Mouse (Mus musculus) kidney, postnatal 0 days (tissue): ENCODE measurements at regions not wholly inside any gene's neighbourhood (a gene's known extent, or its start where the extent isn't known, plus 50 kb on each side); places are given as distances from the start of the nearest gene placed in this dataset.

Source experiments
- ATAC-seq: fragments of 200-750 bp; cut with Nextera tagmentation; replicated peaks from 2 replicates; pipeline ENCODE4 v1.8.0; 2017; ENCODE audit warnings: low read depth, moderate number of reproducible peaks, moderate TSS enrichment, moderate library complexity; ENCODE audit not compliant: low FRiP score
- DNase-seq: peaks from one replicate; pipeline ENCODE4 v3.0.0-alpha.2; 2016; ENCODE audit warnings: low spot score
- H3K27ac ChIP-seq: fragments of 300-500 bp; sonication (generic); 2 replicates; pipeline ENCODE4 v1.5.1; 2014; ENCODE audit warnings: mild to moderate bottlenecking
- H3K27me3 ChIP-seq: fragments of 300-500 bp; sonication (generic); 2 replicates; pipeline ENCODE4 v1.6.1; 2014; ENCODE audit warnings: low read length, mixed read lengths; ENCODE audit not compliant: insufficient read depth
- H3K36me3 ChIP-seq: fragments of 300-500 bp; sonication (generic); 2 replicates; pipeline ENCODE4 v1.6.1; 2014; ENCODE audit warnings: low read length, mixed read lengths; ENCODE audit not compliant: insufficient read depth
- H3K4me1 ChIP-seq: fragments of 300-500 bp; sonication (generic); replicated peaks from 2 replicates; pipeline ENCODE4 v1.6.1; 2014; ENCODE audit warnings: antibody characterized with exemption, low read length, mixed read lengths; ENCODE audit not compliant: insufficient read depth
- H3K4me2 ChIP-seq: fragments of 300-500 bp; sonication (generic); 2 replicates; pipeline ENCODE4 v1.6.1; 2014; ENCODE audit warnings: mild to moderate bottlenecking, low read length, moderate library complexity, mixed read lengths
- H3K4me3 ChIP-seq: fragments of 300-500 bp; sonication (generic); replicated peaks from 2 replicates; pipeline ENCODE4 v1.5.1; 2014; ENCODE audit warnings: low read depth, low read length
- H3K9ac ChIP-seq: fragments of 300-500 bp; sonication (generic); 2 replicates; pipeline ENCODE4 v1.6.1; 2014; ENCODE audit warnings: low read depth, low read length
- H3K9me3 ChIP-seq: fragments of 300-500 bp; sonication (generic); replicated peaks from 2 replicates; pipeline ENCODE4 v1.6.1; 2016; ENCODE audit warnings: low read length, inconsistent platforms, mixed read lengths
- CTCF ChIP-seq: IDR thresholded peaks from 2 replicates; pipeline ENCODE4 v1.5.1; 2016; ENCODE audit warnings: antibody characterized with exemption, low read depth, mild to moderate bottlenecking, moderate library complexity
- WGBS: fragments of 180-500 bp; shearing (Covaris S2); extraction: QIAGEN DNeasy Blood & Tissue Kit; methylation state at CpG from one replicate; pipeline ENCODE4 v1.1.7; 2014; 5-methylcytosine and 5-hydroxymethylcytosine counted together

DNA sequence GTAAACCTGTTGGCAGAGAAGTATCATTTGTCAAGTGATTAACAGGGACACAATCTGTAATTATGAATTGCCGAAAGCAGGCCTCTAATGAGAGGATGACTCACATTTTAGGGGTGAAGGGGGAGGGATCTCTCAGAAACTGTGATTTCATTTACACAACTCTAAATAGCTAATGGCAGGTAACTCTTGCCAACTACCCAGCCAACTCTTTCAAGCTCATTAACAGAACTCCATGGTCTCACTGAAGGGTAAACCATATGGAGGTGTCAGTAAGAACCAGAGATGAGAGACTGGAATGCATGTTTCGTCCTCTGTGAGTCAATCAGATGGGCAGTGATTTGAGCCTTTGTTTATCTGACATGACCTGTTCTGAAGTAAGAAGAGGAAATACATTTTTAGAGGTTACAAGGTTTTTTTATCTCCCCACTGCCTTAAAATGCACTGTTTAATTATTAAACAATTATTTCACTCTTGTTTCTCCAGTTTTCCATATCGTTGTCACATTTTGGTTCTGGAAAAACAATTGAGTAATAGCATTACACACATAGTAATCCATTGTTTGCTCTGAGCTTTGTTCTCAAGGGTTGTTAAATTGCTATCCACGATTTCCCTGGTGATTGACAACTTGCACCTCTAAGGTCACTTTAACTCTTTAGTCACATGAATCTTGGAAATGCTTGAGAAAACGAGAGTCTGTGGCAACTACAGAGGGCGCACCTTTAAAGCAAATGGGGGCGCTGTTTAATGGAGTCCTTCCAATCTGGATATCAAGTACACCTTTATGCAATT is 451.5 kb downstream of the Gm43517 start:
- DNase-seq (no peak), ATAC-seq (no peak)
- no peak for TF ChIP-seq CTCF

DNA sequence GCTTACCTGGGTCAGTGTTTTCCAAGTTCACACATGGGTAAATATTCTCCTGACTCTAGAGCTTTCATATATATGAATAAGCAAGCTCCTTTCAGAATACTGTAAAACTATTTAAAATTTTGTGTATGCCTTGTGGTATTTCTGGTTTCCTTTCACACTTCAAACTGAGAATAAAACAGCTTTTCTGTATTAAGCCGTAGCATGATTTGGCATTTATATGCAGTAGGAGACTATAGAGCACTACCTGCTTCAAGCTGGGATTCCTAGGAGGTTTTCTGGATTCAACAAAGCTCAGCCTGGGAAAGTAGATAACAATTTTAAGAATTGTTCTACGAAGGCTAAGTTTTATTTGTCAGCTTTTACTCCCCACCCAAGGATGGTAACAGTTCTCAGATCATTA is 500.5 kb downstream of the Gm43517 start:
- Histone ChIP-seq H3K4me1 (no peaks in the 10 kb centered on the region), H3K4me3 (no peak overlapping the region), H3K27me3 (no peaks in the 10 kb centered on the region), H3K9ac (no peak overlapping the region), H3K9me3 (no peaks in the 10 kb centered on the region), H3K36me3 (no peaks in the 10 kb centered on the region), H3K27ac (no peak overlapping the region), H3K4me2 (no peak overlapping the region)
- WGBS = 89% methylated on average over 2 of the region's 2 CpGs
- no peak for DNase-seq
- ATAC-seq = no peak
- TF ChIP-seq CTCF = no peak

More for the DNA sequence above, 451.5 kb downstream of the Gm43517 start:
- Histone ChIP-seq H3K27me3 (no peaks in the 10 kb centered on the region), H3K9me3 (no peaks in the 10 kb centered on the region), H3K4me1 (no peaks in the 10 kb centered on the region), H3K36me3 (no peaks in the 10 kb centered on the region), H3K4me3 (no peak overlapping the region), H3K4me2 (no peak overlapping the region), H3K9ac (no peak overlapping the region), H3K27ac (no peak overlapping the region)
- 52% methylated on average over 7 of the region's 7 CpGs for WGBS

DNA sequence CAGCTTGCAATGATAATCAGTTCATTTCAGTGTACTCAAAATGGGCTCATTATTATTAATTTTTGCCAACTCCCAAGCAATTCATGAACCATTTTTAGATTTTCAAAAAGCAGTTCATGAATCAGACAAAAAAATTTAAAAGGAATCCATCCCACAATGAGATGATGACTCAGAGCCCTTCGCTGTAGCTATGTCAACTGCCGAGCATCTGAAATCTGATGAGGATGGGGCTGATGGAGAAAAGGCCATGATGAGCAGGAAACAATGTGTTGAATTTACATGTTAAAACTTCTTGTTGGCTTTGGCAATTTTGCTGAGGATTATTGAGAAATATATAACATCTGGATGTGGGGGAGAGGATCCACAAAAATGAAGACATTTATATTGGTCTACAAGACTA is 502.3 kb downstream of the Gm43517 start:
- no peaks in the 10 kb centered on the region for H3K27me3 ChIP-seq
- H3K4me2 ChIP-seq = no peak overlapping the region
- no peaks in the 10 kb centered on the region for H3K36me3 ChIP-seq
- TF ChIP-seq CTCF = no peak
- ATAC-seq (no peak), DNase-seq (no peak)
- 82% methylated on average over 2 of the region's 2 CpGs for WGBS
- H3K9me3 ChIP-seq = no peaks in the 10 kb centered on the region
- no peak overlapping the region for H3K27ac ChIP-seq
- no peak overlapping the region for H3K9ac ChIP-seq
- no peaks in the 10 kb centered on the region for H3K4me1 ChIP-seq
- H3K4me3 ChIP-seq = no peak overlapping the region

DNA sequence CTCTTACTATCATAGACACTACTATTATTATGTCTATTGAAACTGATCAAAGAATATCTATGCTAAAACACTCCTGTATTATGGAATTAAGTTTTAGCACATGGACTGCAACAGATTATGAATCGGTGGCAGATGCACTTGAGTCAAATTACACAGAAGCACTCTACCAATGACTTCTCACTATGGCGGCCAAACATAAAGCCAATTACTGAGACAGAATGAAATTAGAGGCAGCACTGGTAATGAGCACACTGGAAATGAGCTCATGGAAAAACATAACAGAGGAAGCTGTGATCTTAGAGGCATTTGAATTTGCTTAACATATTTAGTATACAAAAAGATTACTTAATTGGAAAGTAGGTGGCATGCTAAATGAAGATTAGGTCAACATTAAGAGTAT is 512.8 kb downstream of the Gm43517 start:
- no peak overlapping the region for H3K4me3 ChIP-seq
- 89% methylated on average over 2 of the region's 2 CpGs for WGBS
- no peak overlapping the region for H3K27ac ChIP-seq
- no peak overlapping the region for H3K4me2 ChIP-seq
- no peaks in the 10 kb centered on the region for H3K4me1 ChIP-seq
- H3K9ac ChIP-seq = no peak overlapping the region
- ATAC-seq (no peak), DNase-seq (no peak)
- TF ChIP-seq CTCF = no peak
- H3K9me3 ChIP-seq = no peaks in the 10 kb centered on the region
- no peaks in the 10 kb centered on the region for H3K27me3 ChIP-seq
- H3K36me3 ChIP-seq = no peaks in the 10 kb centered on the region

DNA sequence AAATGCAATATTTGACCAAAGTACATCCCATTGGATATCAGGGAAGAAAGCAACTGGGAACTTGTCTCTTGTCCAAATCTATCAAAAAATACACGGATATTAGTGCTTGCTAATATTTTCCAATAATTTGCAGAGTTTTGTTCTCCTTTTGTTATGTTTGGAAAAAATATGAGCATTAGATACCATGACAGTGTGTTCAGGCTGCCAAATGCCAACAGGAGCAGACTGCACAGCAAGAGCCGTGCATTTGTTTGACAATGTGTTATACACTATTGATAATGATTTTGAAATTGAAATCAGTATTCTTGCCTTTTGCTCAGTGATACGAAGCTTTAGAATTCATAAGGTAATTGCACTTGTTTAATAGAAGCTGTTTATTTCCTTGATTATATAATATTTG is 530.7 kb downstream of the Gm43517 start:
- Histone ChIP-seq H3K36me3 (no peaks in the 10 kb centered on the region), H3K9me3 (no peaks in the 10 kb centered on the region), H3K9ac (no peak overlapping the region), H3K27ac (no peak overlapping the region), H3K4me3 (no peak overlapping the region), H3K4me2 (no peak overlapping the region), H3K27me3 (no peaks in the 10 kb centered on the region), H3K4me1 (no peaks in the 10 kb centered on the region)
- DNase-seq (no peak), ATAC-seq (no peak)
- WGBS = 84% methylated on average over 3 of the region's 3 CpGs
- TF ChIP-seq CTCF = no peak

DNA sequence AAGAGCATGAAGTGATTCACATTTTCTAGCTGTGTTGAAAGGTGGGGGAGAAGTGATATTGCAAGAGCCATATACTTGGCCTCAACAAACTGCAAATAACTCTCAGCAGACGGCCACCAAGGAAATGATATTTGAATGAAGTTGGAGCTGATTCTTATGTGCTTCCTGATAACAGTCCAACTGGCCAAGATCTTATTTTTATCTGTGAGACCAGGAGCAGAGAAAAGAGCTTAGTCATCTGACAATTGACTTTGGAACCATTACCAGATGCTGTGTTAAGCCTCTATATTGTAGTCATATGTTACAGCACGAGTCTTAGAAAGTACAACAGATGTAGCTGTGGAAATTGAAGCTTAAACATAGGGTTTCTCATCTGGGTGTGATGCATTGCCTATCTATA is 536.6 kb downstream of the Gm43517 start:
- TF ChIP-seq CTCF = no peak
- no peaks in the 10 kb centered on the region for H3K36me3 ChIP-seq

DNA sequence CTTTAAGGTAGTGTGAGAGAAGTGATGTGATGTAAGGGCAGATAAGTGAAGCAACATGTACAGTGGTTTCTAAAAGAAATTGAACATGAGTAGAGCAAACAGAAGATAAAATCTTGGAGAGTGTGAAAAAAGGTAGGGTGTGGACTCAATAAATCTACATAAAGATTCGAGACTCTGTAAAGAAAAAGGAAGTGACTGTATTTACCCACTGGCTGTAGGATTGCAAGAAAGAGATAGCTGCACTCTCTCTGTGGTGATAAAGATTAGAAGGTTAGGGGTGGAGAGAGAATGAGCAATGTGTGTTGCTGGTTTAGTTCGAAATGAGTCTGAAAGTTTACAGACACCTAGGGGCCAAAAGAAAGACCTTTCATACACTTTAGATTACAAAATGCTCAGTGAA is 555.8 kb downstream of the Gm43517 start:
- ATAC-seq = no peak
- Histone ChIP-seq H3K36me3 (no peaks in the 10 kb centered on the region), H3K4me2 (no peak overlapping the region), H3K9ac (no peak overlapping the region), H3K27ac (no peak overlapping the region), H3K4me1 (no peaks in the 10 kb centered on the region), H3K9me3 (no peaks in the 10 kb centered on the region), H3K4me3 (no peak overlapping the region), H3K27me3 (no peaks in the 10 kb centered on the region)
- DNase-seq = no peak
- TF ChIP-seq CTCF = no peak
- WGBS = 55% methylated on average over 2 of the region's 2 CpGs

More for the DNA sequence above, 536.6 kb downstream of the Gm43517 start:
- no peaks in the 10 kb centered on the region for H3K4me1 ChIP-seq
- no peak overlapping the region for H3K9ac ChIP-seq
- 67% methylated on average over 2 of the region's 2 CpGs for WGBS
- H3K4me3 ChIP-seq = no peak overlapping the region
- H3K27ac ChIP-seq = no peak overlapping the region
- ATAC-seq (no peak), DNase-seq (no peak)
- H3K27me3 ChIP-seq = no peaks in the 10 kb centered on the region
- no peak overlapping the region for H3K4me2 ChIP-seq
- no peaks in the 10 kb centered on the region for H3K9me3 ChIP-seq
